Mouse (Mus musculus): ENCODE data around the gene Uts2r. TPM values are rescaled to one million over a fixed set of nuclear protein-coding genes. Genes with fewer than 3 reads are reported as not detected.

Gene Uts2r
- not detected for total RNA-seq (2021)

DNA sequence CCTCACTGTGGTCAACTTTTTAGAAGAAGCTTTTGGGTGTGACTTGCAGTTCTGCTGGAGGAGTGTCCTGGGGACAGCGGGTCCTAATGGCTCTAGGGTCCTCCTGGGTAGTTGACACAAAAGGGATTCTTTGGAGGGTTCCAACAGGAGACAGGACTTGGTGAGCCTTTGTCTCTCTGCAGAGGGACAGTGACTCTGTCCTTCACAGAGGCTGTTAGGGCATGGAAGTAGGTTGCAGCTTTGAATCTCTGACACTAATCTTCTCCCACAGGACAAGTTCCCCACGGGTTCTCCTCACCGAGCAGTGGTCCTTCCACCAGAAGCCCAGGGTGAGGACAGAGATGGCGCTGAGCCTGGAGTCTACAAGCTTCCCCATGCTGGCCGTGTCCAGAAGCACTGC lies at the start of gene Uts2r:
Gene Uts2r, plus strand, starts transcription at position 301 of the 400 bp plus-strand sequence.
- no peak for DNase-seq
- intact Hi-C loops (cut with DNase I): no loop called here

DNA sequence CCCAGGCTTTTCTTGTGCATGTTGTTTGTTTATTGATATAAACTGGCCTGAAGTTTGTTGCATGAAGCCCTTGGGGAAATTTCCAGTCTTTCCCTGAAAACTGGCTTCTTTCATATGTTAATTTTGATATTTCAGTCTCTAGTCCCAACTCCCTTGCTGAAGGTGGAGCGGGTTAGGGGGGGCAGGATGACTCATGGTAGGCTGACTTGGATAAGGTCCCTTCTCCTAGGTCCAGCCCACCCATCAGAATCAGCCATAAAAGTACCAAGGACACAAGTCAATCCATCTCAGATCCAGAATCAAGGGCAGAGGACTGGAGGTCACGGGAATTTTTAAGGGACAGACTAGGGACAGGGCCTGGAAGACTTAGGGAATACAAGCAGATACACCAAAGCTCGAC lies 49.0 kb upstream of the Uts2r start:
- no peak for DNase-seq
- intact Hi-C loops (cut with DNase I): no loop called here

DNA sequence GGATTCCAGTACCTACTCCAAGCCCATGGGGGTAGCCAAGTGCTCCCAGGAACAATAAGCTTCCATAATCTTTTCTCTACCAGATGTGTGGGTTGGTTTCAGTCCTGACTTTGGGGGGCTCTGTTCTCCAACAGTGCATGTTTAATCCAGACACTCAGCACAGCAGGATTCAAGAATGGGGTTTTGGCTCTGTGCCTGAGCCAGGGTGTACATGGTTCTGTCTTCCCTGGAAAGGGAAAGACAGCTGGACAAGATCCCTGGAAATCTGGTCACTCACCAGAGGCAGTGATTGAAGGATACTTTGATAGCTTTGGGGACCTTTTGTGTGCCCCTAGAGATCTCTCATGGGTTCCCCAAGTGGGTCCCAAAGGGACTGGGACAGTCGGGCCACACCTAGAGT lies 48.5 kb upstream of the Uts2r start:
- intact Hi-C loops (cut with DNase I): no loop called here
- peak; percentile 28 for DNase-seq

DNA sequence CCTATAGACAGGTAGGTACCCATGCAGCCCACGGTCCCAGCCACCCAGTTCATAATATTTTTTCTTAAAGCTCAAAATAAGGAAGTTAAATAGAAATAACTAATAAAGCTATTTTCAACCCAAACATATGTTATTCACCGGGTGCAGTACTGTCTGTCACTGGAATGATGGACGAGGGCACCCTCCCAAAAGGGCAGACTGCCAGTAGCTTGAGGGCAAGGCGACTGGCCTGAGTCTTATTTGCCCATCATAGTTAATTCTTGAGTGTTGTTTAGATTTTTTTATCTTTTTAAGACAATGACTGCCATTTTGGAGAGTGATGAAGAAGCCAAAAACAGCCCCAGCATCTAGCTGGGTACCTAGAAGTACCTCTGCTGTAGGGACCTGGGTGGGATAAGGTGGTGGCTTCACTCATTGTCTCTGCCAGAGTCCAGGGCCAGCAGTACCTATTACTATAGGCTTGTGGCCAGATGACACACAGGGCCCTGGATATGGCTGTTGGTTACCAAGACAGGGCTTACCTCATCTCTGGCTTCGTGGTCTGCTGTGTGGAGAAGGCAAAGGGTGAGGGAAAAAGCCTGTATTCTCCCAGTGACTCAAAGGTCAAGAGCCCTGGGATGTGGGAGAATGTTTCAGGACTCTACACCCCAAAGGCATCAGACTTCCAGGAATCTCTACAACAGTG lies 47.8 kb upstream of the Uts2r start:
- intact Hi-C loops (cut with DNase I): no loop called here
- peak; percentile 89 for DNase-seq

DNA sequence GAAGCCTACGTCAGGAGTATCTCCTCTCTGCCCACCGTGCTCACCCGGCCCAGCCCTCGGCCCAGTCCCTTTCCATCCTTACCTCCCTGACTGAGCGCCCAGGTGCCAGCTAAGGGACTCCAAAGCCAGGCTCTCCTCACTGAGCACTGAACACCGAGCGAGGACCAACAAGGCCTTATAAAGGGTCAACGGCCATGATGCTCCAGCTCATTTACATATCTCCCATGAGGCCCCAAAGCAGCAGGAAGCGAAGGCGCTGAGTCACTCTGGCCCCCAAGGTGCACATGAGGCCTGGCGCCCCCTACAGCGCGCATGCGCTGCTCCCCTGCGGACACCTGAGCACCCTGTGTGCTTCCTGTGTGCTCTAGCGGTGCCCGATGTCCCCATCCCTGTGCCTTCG lies 42.0 kb upstream of the Uts2r start:
- DNase-seq: no peak
- intact Hi-C loops (cut with DNase I): no loop called here

DNA sequence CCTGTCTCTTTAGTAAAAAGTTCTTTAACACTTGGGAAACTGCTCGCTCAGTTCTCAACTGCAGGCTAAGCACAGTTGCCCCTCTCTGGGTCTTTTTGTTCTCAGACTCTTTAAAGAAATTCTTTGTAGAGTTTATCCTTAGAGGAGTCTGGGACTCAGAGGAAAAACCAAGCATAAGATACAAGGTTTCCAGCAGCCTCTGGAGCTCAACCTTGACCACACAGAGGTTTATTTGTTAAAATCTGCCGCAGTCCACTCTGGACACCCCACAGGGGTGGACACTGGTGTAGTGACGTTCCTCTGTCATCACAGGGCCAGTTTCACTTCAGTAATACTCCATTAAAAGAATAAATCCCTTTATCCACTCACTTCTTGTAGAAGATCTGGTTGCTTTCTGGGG lies 41.5 kb upstream of the Uts2r start, which contains the start of gene Tex19.2:
Gene Tex19.2, minus strand, starts transcription at position 101 of the 400 bp plus-strand sequence.
- intact Hi-C loops (cut with DNase I): no loop called here
- DNase-seq: no peak

DNA sequence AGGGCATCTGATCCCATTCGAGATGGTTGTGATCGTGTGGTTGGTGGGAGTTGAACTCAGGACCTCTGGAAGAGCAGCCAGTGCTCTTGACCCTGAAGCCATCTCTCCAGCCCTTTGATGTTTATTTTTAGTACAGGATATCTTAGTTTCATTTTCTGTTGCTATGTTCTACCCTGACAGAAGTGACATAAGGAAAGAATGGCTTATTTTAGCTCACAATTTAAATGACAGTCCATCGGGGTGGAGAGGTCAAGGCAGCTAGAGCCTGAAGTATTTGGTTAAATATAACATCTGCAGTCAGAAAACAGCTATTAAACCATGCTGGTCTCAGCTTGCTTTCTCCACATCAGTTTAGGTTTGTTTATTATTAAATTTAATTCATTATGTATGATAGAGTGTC lies 38.9 kb upstream of the Uts2r start:
- intact Hi-C loops (cut with DNase I): no loop called here

DNA sequence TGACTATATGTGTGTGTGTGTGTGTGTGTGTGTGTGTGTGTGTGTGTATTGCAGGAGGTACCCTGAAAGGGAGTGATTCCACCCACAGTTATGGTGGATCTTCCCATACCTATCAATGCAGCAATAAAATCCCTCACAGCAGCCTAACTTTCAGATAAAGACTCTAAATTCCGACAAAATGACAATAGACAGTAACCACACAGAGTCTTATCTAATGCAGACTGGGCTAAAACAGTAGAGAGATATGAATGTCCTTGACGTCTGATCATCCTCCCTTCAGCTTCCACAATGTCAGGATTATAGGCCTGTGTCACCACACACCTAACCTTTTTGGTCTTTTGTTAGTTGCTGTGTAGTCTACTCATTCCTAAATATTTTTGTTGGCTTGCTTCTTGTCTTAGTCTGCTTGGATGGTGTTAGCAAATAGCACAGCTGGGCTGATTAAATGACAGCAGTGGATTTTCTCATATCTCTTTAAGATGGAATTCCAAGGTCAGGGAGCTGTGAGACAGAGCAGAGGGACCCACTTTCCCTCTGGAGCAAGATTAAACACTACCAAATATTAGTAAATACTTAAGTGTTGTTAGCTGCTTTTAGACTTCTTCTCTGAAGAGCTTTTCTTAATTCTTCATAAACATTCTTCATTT lies 37.9 kb upstream of the Uts2r start:
- intact Hi-C loops (cut with DNase I): no loop called here
- DNase-seq: no peak

More for the DNA sequence above, 38.9 kb upstream of the Uts2r start:
- no peak for DNase-seq

DNA sequence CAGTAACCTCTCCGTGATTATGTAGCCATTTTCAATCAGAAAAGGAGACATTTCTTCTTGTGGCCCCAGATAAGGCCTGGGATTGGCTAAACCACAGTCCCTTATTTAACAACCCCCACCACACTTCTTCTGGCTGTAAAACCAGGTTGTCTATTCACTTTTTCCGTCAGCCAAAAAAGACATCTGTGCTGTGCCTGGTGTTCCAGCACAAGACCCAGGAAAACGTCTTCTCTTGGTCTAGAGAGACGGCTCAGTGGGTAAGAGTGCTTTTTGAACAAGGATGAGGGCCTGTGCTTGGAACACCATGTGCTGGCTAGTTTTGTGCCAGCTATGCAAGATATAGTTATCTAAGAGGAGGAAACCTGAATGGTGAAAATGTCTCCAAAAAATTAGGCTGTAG lies 36.6 kb upstream of the Uts2r start:
- intact Hi-C loops (cut with DNase I): no loop called here
- no peak for DNase-seq

DNA sequence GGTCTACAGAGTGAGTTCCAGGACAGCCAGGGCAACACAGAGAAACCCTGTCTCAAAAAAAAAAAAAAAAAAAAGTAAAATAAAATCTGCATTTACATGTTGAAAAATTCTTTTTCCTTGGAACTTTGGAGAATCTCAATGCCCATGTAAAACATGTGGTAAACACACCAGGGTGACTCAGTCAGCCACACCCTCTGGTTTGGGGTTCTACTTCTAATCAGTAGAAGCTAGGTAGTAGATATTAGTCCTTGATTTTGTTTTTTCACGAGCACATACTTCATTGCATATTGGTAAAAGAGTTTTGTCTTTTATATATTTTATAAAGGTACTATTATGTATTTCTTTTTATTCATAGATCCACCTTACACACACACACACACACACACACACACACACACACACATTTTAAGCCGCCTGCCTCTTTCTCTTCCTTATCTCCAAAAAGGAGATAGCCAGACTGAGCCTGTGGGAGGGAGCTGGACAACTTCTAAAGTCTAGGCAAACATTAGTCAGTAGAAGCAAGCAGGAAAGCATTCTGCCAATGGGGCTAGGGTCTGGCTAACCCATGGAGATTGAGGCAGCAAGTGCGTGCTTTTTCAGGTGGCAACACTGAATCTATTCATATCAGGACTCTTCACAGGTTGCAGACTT lies 34.4 kb upstream of the Uts2r start:
- intact Hi-C loops (cut with DNase I): no loop called here

DNA sequence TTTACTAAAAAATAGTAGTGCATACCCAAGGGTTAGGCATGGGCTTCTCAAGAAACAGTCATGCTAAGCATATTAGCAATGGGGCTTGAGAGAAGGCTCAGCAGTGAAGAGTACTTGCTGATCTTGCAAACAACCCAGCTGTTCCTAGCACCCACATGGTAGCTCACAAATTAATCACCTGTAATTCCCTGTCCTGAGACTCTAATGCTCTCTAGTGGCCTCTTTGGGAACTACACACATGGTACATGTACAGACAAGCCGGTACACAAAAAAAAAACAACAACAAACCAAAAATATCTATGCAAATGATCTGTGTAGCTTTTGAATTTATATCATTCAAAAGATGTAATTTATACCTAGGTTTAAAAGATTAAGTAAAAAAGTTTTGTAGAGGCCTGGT lies 33.7 kb upstream of the Uts2r start:
- no peak for DNase-seq
- intact Hi-C loops (cut with DNase I): no loop called here

More for the DNA sequence above, 34.4 kb upstream of the Uts2r start:
- DNase-seq: no peak

DNA sequence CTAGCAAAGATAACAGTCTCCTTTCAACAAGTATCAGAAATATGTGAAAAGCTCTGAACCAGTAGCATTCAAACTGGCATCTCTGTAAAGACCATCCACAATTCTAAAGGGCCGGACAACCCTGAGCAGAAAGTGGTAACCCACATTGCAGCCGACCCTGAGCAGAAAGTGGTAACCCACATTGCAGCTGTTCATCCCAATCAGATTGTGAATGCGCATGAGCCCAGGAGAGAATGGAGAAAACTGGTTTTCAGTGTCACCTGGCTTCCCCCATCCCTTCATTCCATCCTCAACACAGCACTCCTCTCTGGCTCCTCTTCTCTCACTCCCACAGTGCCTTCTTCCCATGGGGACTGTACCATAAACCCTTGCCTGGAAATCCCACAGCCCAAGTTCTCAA lies 32.6 kb upstream of the Uts2r start:
- DNase-seq: no peak
- intact Hi-C loops (cut with DNase I): no loop called here

DNA sequence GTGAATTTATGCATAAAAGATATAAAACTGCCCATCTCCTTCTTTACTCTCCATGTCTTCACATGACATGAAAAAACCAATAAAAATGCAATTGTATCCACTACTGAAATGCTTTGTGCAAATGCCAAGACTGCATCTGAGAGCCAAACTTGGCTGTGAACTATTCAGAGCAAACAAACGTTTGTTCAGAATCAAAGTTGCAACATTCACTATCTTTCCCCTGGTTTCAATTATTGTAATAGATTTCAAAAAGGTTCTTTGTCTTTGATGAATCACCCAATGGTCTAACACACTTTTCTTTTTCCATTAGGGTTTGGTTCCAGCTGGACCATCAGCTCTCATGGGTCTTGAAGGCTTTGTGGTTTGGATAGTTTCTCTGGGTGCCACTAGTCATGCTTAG lies 30.5 kb upstream of the Uts2r start:
- no peak for DNase-seq
- intact Hi-C loops (cut with DNase I): no loop called here

DNA sequence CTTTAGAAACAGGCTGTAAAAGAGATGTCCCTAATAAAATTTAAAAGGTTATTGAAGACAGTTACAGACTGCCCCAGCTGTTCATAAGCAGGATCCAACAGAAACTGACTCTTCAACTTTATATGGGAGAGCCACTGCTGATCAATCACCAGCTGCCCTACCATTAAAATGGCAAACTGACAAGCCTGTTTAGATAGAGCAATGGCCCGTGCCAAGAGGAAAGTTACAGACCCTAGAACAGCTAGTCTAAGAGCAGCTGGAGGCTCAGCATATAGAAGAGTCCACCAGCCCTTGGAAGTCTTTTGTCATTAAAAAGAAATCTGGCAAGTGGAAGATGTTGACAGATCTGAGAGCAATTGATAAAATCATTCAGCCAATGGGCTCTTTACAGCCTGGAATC lies 25.5 kb upstream of the Uts2r start:
- DNase-seq: no peak
- intact Hi-C loops (cut with DNase I): no loop called here

DNA sequence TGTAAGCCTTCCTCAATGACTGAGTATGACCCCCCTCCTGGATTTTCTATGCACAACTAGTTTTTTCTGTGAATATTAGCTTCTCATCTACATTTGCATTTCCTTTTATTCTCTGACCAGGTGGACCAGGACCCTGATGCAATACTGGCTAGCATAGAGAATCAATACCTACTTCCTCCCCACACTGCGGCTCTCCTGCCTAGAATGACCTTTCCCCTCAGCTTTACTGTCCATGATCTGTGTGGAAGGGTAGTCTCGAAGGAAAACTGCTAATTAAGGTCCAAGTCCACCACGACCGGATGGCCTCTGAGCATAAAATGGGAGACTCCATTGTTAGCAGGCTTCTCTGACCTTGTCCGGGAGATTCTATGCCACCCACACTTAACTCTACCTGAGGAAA lies 22.4 kb upstream of the Uts2r start:
- intact Hi-C loops (cut with DNase I): no loop called here
- no peak for DNase-seq

DNA sequence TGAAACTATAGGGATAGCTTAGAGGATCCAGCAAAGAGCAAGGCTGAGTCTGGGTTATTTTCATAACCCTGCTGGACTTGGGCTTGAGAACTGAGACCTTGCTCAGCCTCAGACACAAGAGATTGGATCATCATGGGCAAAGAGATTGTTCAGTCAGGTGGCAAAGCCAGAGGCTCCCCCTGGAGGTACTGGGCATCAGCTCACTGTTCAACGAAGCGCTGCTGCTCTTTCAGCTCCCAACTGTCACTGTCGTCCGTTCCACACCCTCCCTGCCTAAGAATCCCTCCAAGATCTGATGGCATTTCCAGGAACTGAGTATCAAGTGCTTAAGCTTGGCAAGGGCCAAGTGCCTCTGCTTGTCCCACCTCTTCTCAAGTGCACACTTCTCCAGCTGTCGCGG lies 21.3 kb upstream of the Uts2r start:
- intact Hi-C loops (cut with DNase I): no loop called here
- DNase-seq: peak; percentile 14

DNA sequence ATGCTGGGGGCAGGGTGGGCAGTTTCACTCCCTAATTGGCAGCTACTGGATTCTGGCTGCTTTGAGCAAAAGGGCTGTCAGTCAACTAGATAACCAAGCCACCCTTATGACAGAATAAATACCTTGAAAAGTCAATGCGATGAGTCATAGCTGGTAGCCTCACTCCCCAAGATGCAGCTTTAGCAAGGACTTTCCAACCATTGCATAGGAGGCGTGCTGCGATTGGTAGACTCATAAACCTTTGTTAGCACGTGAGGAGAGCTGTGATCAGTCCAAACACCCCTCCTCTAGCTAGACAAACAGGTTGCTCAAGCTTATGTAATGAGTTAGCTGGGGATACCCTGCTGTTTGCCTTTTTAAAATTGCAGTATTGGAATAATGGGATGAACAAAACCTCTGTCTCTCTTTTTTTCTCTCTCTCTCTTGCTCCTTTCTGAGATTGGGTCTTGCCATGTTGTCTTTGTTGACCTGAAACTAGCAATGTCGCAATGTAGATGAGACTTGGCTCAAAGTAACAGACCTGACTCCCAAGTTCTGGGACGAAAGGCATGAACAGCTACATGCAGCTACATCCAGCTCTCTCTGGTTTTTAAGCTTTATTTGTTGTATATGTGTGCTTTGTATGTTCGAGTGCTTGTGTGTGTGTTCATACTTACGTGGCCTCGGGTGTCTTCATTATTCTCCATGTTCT lies 16.6 kb upstream of the Uts2r start:
- intact Hi-C loops (cut with DNase I): no loop called here
- no peak for DNase-seq

DNA sequence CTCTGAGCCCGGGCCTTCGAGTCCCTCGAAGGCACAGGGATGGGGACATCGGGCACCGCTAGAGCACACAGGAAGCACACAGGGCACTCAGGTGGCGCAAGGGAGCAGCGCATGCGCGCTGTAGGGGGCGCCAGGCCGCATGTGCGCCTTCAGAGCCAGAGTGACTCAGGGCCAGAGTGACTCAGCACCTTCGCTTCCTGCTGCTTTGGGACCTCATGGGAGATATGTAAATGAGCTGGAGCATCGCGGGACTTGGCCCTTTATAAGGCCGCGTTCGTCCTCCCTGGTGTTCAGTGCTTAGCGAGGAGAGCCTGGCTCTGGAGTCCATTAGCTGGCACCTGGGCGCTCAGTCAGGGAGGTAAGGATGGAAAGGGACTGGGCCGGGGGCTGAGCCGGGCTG lies 14.2 kb upstream of the Uts2r start, which contains the start of gene Tex19.1:
Gene Tex19.1, plus strand, starts transcription at position 279 of the 400 bp plus-strand sequence.
- DNase-seq: no peak
- intact Hi-C loops (cut with DNase I): no loop called here

DNA sequence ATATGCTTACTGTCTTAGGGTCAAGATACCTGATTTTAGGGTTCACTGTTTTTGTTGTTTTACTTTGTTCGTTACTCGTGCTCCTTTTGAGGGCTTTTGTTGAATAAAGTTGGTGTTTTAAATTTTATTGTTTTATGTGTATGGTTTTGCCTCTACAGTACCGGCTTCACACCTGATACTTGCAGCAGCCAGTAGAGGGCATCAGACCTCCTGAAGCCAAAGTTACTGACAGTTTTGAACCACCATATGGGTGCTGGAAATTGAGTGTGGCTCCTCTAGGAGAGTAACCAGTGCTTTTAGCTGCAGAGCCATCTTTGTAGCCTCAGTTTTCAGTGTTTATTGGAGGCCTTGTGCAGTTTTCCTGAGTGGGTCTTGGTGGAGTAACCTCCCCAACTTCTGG lies 11.9 kb upstream of the Uts2r start:
- intact Hi-C loops (cut with DNase I): no loop called here
- no peak for DNase-seq

DNA sequence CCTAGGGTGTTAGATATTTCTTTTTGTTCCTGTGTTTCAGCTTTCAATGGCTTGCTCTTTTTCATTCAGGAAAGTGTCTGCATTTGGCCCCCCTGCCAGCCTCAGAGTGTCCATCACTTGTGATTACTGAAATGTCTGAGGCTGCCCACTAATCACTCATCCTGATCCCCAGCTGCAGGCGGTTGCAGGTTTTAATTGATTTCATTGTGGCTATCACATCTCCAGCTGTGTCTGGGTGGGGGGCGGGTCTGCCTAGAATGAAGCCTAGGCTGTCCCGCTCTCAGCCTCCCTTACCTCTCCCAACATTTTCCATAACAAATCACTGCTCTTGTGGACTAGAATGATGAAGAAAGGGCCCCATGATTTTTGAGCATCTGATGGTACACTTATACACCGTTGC lies 5.9 kb upstream of the Uts2r start:
- intact Hi-C loops (cut with DNase I): no loop called here
- no peak for DNase-seq

DNA sequence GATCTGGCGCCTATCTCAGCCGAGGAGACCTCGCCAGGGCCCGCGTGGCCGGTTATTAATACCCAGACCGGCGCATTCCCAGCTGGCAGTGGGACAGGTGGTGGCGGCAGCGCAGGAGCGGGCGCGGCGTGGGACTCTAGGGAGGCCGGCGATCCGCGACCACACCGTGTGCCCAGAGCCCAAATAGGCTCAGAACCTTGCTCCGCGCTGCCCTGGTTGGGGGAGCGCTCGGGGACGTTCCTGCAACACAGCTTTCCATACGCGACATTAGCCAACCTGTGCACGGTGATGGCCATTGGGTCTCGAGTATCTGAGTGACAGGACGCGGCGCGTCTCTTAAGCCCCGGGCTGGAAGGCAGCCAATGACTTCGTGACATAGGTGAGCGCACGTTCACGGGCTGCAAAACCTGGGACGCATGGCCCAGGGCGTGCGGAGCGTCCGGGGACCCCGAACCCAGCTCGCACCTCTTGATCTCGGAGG lies 3.6 kb upstream of the Uts2r start:
- peak; percentile 41 for DNase-seq
- intact Hi-C loops (cut with DNase I): no loop called here

Data from left cerebral cortex, postnatal 4 days (tissue).